Mouse (Mus musculus): ENCODE measurements at regions not wholly inside any gene's neighbourhood (a gene's known extent, or its start where the extent isn't known, plus 50 kb on each side); places are given as distances from the start of the nearest gene placed in this dataset.

GRCm38 (mm10) chr6:51349771-51350170, 82.7 kb upstream of the Nfe2l3 start:
- TF ChIP-seq CTCF (IDR thresholded peaks at IDR 0.05; ENCODE audit: low read depth, low read length) (no peak), POLR2A (IDR thresholded peaks at IDR 0.05; ENCODE audit: borderline replicate concordance, low read depth, low read length) (no peak)

Data from bone marrow macrophage, adult 2 months (primary cell).